Mouse (Mus musculus): ENCODE measurements around the gene Tmem235. TPM values are rescaled to one million over a fixed set of nuclear protein-coding genes. Genes with fewer than 3 reads are reported as not detected.
"Not testable (repeated sequence)": the region's sequence is repeated elsewhere in the genome, so short reads cannot be mapped to it uniquely, and the experiment has no call there.

Tmem235 gene
- not detected in 2 replicates for total RNA-seq (2017)

DNA sequence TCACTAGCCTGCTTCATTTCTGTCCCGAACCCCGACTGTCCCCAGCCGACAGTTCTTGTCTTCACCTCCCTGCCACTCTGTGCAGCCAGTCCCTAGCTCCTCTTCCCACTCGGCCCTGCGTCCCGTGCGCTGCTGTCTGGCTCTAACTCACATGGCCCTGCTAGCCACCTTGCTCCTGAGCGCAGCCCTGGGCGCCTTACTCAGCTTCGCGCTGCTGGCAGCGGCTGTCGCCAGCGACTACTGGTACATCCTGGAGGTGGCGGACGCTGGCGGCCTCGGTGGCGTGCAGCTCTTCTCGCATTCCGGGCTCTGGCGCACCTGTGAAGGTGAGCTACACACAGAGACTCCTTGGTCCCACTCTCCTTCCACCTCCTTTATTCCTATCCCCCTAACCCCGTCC lies at the start of gene Tmem235:
Gene Tmem235, plus strand, starts transcription at position 152 of the 400 bp plus-strand sequence.
- no peak for ATAC-seq (ENCODE audit: extremely low read depth, insufficient number of reproducible peaks, low FRiP score, poor library complexity, severe bottlenecking)

DNA sequence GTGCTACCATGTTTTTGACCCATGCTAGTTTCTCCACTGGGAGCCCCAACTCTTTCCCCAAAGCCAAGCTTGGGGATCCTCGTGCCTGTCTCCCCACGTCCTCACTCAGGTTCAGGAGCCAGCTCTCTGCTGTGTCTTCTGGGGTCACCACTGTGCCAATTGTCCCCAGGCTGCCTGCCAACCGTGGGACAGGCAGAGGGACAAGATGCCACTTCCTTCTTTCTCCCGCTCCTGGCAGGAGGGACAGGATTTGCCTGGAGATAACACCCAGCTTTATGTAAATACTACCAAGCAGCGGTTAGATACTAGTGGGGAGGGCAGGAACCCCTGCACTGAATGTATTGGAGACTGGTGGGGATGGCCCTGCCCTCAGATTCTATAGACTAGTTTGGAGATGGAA lies 46.7 kb upstream of the Tmem235 start:
- ATAC-seq (ENCODE audit: extremely low read depth, insufficient number of reproducible peaks, low FRiP score, poor library complexity, severe bottlenecking), result no peak

DNA sequence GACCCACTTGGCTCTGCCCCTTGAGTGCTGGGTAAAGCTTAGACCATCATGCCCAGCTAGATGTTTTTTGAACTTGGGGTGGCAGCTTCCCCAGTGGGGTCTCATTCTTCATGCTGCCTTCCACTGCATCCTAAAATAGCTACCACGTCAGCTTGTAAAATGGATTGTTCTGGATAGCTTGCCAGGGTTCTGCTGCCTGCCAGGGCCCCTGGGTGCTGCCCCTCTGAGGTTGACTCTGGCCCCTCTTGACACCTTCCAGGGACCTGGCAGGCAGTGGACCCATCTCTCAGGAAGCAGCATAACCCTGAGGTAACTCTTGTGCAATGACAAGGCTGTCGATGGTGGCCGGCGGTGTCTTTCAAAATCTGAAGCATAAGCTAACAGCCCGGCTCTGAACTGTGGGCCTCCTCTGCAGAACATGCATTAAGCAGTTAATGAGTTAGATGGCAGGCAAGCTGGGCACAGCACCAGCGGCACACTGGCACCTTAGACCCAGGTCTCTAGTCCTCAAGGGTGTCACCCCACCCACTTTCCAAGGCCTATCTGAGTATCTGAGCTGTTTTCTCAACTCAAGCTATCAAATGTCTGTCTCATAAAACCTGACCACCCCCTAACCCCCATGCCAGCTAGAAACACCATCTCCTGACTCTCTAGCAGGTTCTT lies 45.7 kb upstream of the Tmem235 start:
- ATAC-seq (ENCODE audit: extremely low read depth, insufficient number of reproducible peaks, low FRiP score, poor library complexity, severe bottlenecking), result no peak

- not testable (repeated sequence) for ATAC-seq (ENCODE audit: extremely low read depth, insufficient number of reproducible peaks, low FRiP score, poor library complexity, severe bottlenecking)
These were observed 44.7 kb upstream of the Tmem235 start for GRCm38 (mm10) chr11:117815850-117816249.

- no peak for ATAC-seq (ENCODE audit: extremely low read depth, insufficient number of reproducible peaks, low FRiP score, poor library complexity, severe bottlenecking)
These were observed 44.1 kb upstream of the Tmem235 start for GRCm38 (mm10) chr11:117816389-117816996.

DNA sequence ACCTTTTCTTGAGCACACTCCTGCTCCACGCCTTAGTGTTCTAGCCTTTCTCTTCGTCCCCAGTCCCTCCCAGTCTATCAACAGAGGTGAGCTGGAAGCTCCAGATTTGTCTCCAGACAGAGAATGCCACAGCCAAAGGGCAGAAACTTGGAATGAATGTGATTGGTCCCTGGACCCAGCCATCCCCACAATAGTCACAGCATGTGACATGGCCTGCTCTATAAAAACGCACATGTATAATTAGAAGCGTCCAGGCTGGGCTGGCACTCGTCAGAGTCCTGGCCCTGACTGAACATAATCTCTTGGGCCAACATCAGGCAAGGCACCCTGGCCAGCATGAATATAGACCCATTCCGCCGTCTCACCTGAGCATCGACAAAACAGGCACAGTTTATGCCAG lies 41.5 kb upstream of the Tmem235 start:
- ATAC-seq (ENCODE audit: extremely low read depth, insufficient number of reproducible peaks, low FRiP score, poor library complexity, severe bottlenecking), result no peak

- no peak for ATAC-seq (ENCODE audit: extremely low read depth, insufficient number of reproducible peaks, low FRiP score, poor library complexity, severe bottlenecking)
These were observed 40.4 kb upstream of the Tmem235 start for GRCm38 (mm10) chr11:117820173-117820572.

- no peak for ATAC-seq (ENCODE audit: extremely low read depth, insufficient number of reproducible peaks, low FRiP score, poor library complexity, severe bottlenecking)
These were observed 38.7 kb upstream of the Tmem235 start for GRCm38 (mm10) chr11:117821868-117822267.

DNA sequence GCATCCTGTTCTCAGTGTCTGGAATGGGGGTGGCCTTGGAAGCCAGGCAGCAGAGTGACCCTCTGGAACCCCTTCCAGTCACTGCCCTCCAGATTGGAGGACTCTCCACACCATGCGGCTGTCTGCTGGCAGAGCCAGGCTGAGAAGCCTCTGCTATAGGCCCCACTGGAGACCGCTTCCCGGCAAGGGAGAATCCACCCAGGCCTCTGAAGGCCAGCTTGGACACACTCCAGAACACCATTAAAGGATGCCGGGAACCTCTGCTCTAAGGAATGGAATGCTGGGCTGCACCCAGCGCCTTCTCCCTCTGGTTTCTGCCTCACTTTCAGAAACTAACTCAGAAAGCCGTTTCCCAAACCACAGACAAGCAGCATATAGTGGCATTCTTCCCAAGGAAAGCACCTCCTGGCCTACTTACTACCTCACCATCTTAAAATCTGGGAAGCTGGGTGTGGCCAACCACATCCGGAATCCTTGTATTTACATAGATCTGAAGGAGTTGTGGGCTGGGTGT lies 37.8 kb upstream of the Tmem235 start:
- no peak for ATAC-seq (ENCODE audit: extremely low read depth, insufficient number of reproducible peaks, low FRiP score, poor library complexity, severe bottlenecking)

DNA sequence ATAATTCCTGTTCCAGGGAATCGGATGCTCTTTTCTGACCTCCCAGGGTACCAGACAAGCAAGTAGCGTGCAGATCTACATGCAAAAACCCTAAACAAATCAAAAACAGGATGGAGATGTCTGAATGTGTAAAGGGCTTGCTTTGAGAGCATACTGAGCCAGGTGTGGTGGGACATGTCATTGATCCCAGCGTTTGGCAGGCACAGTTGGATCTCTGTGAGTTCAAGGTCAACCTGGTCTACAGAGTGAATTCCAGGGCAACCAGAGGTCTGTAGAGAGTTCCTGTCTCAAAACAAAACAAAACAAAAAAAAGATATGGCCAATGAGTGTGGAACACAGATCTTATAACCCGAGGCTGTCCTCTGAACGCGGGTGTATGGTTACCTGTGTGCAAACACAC lies 37.1 kb upstream of the Tmem235 start:
- ATAC-seq (ENCODE audit: extremely low read depth, insufficient number of reproducible peaks, low FRiP score, poor library complexity, severe bottlenecking), result no peak

DNA sequence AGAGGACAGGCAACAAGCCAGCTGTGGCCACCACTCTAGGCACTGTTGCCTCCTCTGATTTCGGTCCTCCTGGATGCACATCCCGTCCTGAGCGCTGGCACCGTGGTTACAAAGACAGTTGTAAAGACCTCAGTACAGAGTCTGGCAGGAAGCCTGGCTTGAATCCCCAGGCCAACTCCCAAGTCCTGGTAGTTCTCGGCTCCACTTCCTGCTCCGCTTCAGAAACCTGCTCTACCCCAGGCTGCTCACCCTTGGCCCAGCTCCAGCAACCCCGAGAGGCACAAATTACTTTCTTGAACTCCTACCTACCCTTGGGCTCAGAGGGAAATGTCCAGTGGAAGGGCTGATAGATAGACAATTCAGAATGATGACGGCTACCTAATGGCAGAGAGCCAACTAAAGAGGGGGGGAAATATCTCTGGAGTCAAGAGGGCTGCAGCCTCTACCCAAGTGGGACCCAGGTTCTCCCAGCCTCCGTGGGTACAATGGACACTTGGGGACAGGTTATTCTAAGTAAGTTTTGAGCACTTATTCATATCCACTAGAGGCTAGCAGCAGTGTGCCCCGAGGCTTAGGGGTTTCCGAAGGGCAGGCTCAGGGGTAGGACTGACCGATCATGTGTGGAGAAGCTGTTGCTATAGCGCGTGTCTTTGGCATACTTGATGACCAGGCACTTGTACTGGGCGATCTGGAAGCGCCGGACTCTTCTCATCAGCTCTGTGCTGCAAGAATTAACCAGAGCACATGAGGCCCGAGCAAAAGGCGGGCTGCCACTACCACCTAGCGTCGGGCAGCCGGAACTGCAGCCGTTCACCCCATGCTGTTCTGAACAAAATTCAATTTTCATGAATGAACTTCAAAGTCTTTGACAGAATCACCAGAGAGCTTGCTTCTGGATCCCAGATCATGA lies 36.2 kb upstream of the Tmem235 start:
- peak; percentile 75 for ATAC-seq (ENCODE audit: extremely low read depth, insufficient number of reproducible peaks, low FRiP score, poor library complexity, severe bottlenecking)

DNA sequence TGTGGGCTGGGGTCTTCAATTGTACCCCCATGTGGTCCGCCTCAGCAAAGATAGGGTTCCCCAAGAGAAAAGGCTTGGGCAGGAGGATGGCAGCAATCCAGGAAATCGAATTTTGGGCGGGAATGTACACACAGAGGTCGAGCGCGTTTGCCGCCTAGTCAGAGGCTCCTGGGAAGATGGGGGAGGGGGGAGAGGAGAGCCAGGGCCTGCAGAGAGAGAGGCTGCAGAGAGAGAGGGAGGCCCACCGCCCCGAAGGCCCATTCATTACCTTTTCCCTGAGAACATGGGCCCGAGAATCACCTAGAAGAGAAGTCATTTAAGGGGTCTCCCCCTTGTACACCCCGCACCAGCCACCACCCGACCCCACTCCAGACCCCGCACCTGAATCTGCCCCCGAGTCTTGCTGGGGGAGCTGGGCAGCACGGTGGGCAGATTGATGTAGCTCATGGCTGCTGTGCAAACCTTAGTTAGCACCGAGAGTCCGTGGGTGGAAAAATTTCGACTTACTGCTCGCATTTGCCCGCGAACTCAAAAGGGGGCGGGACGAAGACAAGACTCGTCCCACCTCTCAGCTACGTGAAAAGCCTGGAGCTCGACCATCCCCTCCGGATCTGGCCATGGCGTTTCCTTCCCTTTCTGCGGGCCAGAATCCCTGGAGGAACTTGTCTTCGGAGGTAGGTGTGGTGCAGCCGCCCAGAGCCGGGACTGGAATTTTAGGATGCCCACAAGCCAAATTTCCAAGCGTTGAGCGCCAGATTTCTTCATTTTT lies 35.0 kb upstream of the Tmem235 start, which contains the start of the genes Afmid and Tk1:
Gene Afmid, plus strand, starts transcription at position 592 of the 769 bp plus-strand sequence.
Gene Tk1, minus strand, starts transcription at position 760 of the 769 bp plus-strand sequence.
- no peak for ATAC-seq (ENCODE audit: extremely low read depth, insufficient number of reproducible peaks, low FRiP score, poor library complexity, severe bottlenecking)

GRCm38 (mm10) chr11:117826164-117826563 lies 34.4 kb upstream of the Tmem235 start:
- ATAC-seq (ENCODE audit: extremely low read depth, insufficient number of reproducible peaks, low FRiP score, poor library complexity, severe bottlenecking), result no peak

GRCm38 (mm10) chr11:117826916-117827315 lies 33.6 kb upstream of the Tmem235 start:
- no peak for ATAC-seq (ENCODE audit: extremely low read depth, insufficient number of reproducible peaks, low FRiP score, poor library complexity, severe bottlenecking)

DNA sequence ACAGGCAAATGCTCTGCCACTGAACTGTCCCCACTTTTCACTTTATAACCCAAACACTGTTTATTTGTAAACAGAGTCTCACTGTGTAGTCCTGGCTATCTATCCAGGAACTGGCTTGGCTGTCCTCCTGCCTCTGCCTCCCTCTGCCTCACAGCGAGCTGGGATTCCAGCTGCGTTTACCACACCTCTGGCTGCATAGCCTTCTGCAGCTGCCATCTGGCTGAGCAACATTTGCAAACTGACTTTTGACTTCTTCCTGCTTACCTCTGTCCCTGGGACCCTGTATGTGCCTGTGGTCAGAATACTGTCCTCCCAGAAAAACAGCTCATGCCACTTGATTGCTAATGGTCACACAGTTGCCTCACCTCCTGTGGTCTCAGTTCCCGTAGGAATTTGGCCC lies 33.2 kb upstream of the Tmem235 start:
- no peak for ATAC-seq (ENCODE audit: extremely low read depth, insufficient number of reproducible peaks, low FRiP score, poor library complexity, severe bottlenecking)

DNA sequence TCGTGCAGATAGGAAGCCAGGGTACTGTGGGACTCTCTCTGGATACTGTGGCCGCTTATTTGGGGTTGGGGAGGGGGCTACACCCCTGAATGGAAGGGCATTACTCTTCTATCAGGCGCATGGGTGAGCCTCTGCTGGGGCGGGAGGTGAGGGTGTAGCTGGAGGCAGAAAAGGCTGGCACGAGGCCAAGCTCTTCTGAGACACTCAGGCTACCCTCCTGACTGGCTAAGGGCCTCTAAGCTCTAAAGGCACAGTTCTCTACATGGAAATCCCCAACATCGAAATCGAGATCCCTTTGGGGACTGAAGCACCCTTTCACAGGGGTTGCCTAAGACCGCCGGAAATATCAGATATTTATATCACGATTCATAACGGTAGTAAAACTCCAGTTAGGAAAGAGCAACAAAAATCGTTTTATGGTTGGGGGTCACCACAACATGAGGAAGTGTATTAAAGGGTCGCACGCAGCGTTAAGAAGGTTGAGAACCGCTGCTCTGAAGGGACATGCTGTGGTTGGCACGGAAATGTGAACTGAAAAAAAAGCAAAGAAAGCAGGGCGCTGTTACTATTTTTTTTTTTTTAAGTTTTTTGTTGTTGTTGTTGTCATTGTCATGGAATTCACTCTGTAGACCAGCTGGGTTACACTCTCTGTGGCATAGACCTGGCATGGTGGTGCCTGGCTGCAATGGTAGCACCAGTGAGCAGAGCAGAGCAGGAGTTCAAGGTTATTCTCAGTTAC lies 32.2 kb upstream of the Tmem235 start:
- peak; percentile 23 for ATAC-seq (ENCODE audit: extremely low read depth, insufficient number of reproducible peaks, low FRiP score, poor library complexity, severe bottlenecking)

GRCm38 (mm10) chr11:117828888-117829604 lies 31.5 kb upstream of the Tmem235 start:
- no peak for ATAC-seq (ENCODE audit: extremely low read depth, insufficient number of reproducible peaks, low FRiP score, poor library complexity, severe bottlenecking)

All from neutrophil, adult 5-6 weeks (primary cell).